Mouse (Mus musculus): ENCODE results near the gene Angptl2. TPM values are rescaled to one million over a fixed set of nuclear protein-coding genes. Genes with fewer than 3 reads are reported as not detected.
"Not testable (repeated sequence)": the region's sequence is repeated elsewhere in the genome, so short reads cannot be mapped to it uniquely, and the experiment has no call there.

Angptl2 gene
- polyA plus RNA-seq, 1 experiment from 2014 or later: 12.0 TPM

DNA sequence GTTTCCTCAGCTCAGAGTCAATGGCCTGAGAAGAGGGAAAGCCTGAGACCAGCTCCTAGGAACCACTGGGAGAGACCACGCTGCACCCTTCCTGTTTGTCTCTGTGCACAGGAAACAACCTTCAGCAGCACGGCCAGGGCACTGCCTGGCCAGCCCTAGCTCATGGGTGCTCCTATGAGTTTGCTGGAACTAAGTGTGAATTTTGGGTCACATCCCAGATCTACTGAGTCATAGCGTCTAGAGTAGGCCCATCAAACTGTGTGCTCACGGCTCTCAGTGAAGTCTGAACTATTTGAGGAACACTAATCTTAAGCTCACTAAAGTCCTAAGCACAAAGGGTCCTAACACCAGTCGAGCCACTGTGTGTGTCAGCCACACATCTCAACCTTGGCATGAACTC, 10.9 kb upstream of the Angptl2 start:
- Histone ChIP-seq H3K4me1 (peaks cover 49% of the 10 kb centered on the region), H3K9ac (replicated peaks) (no peak overlapping the region), H3K4me2 (no peak overlapping the region), H3K27me3 (replicated peaks) (no peaks in the 10 kb centered on the region), H3K9me3 (replicated peaks) (no peaks in the 10 kb centered on the region), H3K36me3 (no peaks in the 10 kb centered on the region), H3K4me3 (replicated peaks) (no peak overlapping the region), H3K27ac (replicated peaks) (peak overlapping the region; percentile 14; the same call in 1 of the 2 replicates)
- no peak for ATAC-seq (ENCODE audit: low FRiP score)
- WGBS: 84% methylated on average over 5 of the region's 5 CpGs

DNA sequence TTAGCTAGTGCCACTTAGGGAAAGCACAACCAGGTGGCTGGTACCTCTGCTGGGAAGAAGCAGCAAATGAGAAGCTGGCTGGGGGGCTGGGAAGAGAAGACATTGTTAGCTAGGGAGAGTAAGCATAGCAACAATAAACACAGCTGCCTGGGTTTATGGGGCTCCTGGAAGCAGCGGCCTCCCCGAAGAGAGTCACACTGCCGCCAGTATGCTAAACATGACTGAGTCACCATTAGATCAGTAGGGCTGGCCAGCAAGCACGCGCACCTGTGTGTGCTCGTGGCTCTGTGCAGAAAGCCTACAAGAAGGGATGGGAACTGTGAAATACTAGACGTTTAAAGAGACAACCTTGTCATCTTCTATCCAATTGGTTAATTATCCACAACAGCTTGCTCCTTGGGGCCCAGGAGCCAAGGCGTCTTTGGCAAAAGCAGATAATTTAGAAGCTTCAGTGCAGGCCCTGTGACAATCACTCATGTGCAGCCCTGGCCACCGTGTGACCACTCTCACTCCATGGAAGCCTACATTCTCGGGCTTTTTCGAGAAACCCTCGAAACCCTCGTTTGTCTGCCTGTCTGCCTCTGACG, 9.8 kb upstream of the Angptl2 start:
- ATAC-seq (ENCODE audit: low FRiP score): peak; percentile 55; the same call in 1 of the 2 replicates

DNA sequence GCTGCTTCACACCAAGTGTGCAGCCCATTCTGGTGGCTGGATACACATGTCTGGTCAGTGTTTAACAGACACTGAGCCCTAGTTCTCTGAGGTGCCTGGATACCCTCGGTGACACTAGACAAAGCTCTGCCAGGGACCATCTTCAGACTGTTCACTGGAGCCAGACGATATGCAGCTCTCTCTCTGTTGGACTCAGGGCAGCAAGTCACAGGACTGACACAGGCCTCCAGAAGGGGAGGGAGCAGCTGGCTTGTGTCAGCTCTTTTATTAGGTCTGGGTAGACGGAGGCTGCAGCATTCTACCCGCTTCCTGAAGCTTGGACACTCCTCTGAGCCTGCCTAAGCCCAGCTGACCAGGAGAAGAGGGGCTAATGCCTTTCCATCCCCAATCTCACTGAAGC, 8.8 kb upstream of the Angptl2 start:
- H3K4me3 ChIP-seq (replicated peaks): no peak overlapping the region
- 14% methylated on average over 4 of the region's 4 CpGs for WGBS
- no peaks in the 10 kb centered on the region for H3K9me3 ChIP-seq (replicated peaks)
- no peak overlapping the region for H3K9ac ChIP-seq (replicated peaks)
- H3K4me1 ChIP-seq: peaks cover 43% of the 10 kb centered on the region
- no peak overlapping the region for H3K4me2 ChIP-seq
- peak overlapping the region; percentile 66; the same call in 1 of the 2 replicates for H3K27ac ChIP-seq (replicated peaks)
- H3K27me3 ChIP-seq (replicated peaks): no peaks in the 10 kb centered on the region
- H3K36me3 ChIP-seq: no peaks in the 10 kb centered on the region
- ATAC-seq (ENCODE audit: low FRiP score): no peak

More for the DNA sequence above, 9.8 kb upstream of the Angptl2 start:
- Histone ChIP-seq H3K9me3 (replicated peaks) (no peaks in the 10 kb centered on the region), H3K4me1 (peaks cover 46% of the 10 kb centered on the region), H3K27ac (replicated peaks) (peak overlapping the region; percentile 66), H3K36me3 (no peaks in the 10 kb centered on the region), H3K4me3 (replicated peaks) (no peak overlapping the region), H3K9ac (replicated peaks) (no peak overlapping the region), H3K27me3 (replicated peaks) (no peaks in the 10 kb centered on the region), H3K4me2 (0 out of 2 replicates have a peak overlapping the region, but pooled peaks have one; percentile 1)
- 28% methylated on average over 14 of the region's 14 CpGs for WGBS

DNA sequence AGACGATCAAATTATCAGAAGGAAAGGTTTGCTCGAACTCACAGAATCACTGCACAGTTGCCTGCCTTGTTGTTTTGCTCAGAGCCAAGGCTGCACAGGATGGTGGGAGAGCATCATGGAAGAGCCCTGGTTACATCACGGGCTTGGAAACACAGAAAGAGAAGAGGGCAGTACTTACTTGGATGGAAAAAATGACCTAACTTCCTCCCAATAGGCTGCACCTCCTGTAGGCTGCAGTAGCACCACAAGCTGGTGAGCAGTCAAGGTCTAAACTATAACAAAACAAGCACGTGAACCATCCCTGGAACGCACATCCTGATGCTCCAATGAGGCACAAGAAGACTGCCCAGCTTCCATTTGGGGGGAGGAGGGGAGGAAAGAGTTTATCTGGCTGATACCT, 7.7 kb upstream of the Angptl2 start:
- 87% methylated on average over 5 of the region's 5 CpGs for WGBS
- peaks cover 39% of the 10 kb centered on the region for H3K4me1 ChIP-seq
- H3K9ac ChIP-seq (replicated peaks): no peak overlapping the region
- no peak overlapping the region for H3K4me3 ChIP-seq (replicated peaks)
- H3K9me3 ChIP-seq (replicated peaks): no peaks in the 10 kb centered on the region
- no peaks in the 10 kb centered on the region for H3K36me3 ChIP-seq
- no peak for ATAC-seq (ENCODE audit: low FRiP score)
- H3K27ac ChIP-seq (replicated peaks): no peak overlapping the region
- H3K27me3 ChIP-seq (replicated peaks): no peaks in the 10 kb centered on the region
- H3K4me2 ChIP-seq: no peak overlapping the region

DNA sequence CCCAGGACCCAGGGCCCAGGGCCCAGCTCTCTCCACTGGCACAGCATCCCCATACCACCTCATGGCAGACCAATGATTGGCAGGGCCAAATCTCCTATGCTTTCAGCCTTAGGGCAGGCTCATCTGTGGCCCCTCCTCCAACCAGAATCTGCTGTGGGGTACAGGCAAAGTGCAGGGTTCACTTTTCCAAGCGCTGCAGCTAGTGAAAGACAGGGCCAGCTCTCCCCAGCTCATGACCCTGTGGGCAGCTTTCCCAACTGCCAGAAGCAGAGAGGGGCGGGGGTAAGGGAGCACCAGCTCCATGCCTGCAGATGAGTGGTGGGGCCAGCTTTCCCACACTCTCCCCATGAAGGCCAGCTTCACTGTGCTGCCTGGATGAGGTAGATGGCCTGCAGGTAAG, 5.0 kb upstream of the Angptl2 start:
- Histone ChIP-seq H3K36me3 (no peaks in the 10 kb centered on the region), H3K9me3 (replicated peaks) (no peaks in the 10 kb centered on the region), H3K27ac (replicated peaks) (no peak overlapping the region), H3K27me3 (replicated peaks) (no peaks in the 10 kb centered on the region), H3K4me2 (no peak overlapping the region), H3K4me1 (peaks cover 27% of the 10 kb centered on the region), H3K9ac (replicated peaks) (no peak overlapping the region), H3K4me3 (replicated peaks) (no peak overlapping the region)
- WGBS: 84% methylated on average over 2 of the region's 2 CpGs
- no peak for ATAC-seq (ENCODE audit: low FRiP score)

DNA sequence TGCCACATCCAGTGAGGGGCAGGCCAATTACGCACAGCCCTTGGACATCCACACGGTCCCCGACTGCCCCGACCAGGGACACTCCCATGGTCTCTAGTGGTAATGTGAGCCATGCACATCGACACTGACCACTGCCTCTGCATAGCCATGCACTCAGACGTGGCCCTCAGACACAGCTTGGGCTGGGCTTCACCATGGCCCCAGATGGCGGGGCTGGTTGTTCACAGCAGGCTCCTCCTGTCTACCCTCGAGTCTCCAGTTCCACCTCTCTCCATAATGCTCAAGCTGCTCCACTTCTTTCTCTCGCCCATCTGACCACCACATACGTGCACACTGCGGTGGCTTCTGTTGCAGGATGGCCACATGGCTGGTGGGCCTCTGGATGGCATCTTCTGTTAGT, 4.6 kb upstream of the Angptl2 start:
- not testable (repeated sequence) for H3K4me3 ChIP-seq (replicated peaks); H3K27ac ChIP-seq (replicated peaks); H3K4me2 ChIP-seq; ATAC-seq (ENCODE audit: low FRiP score); H3K9ac ChIP-seq (replicated peaks); H3K9me3 ChIP-seq (replicated peaks); H3K27me3 ChIP-seq (replicated peaks); H3K36me3 ChIP-seq
- WGBS: 85% methylated on average over 11 of the region's 11 CpGs
- peaks cover 27% of the 10 kb centered on the region for H3K4me1 ChIP-seq

DNA sequence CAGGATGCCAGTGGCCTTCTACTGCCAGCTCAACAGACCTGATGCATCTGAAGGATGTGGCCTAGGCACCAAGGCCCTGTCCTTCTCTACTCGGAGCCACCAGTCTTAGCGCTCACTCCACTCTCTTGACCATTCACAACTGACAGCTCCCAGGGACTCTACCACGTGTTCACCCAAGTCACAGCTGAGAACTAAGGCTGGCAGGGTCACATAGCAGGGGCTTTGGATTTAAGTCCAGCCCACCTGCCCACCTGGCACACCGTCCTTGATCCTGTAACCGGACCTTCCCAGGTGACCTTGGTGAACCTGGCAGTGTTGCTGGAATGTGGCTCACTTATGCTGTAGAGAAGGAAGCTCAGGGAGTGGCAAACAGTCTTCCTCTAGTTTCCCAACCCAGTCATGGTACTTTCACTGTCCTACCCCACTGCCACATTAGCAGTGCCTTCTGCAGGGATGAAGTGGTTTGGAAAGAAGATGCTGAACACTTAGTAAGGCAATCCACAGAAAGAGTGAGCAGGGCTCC, 631 bp upstream of the Angptl2 start:
- no peak for ATAC-seq (ENCODE audit: low FRiP score)
- no peaks in the 10 kb centered on the region for H3K9me3 ChIP-seq (replicated peaks)
- H3K27me3 ChIP-seq (replicated peaks): no peaks in the 10 kb centered on the region
- H3K36me3 ChIP-seq: no peaks in the 10 kb centered on the region
- 82% methylated on average over 5 of the region's 5 CpGs for WGBS
- peak overlapping the region; percentile 29; the same call in 1 of the 2 replicates for H3K9ac ChIP-seq (replicated peaks)
- peaks cover 41% of the 10 kb centered on the region for H3K4me1 ChIP-seq
- H3K4me2 ChIP-seq: peak overlapping the region; percentile 56
- peak overlapping the region; percentile 76 for H3K27ac ChIP-seq (replicated peaks)
- H3K4me3 ChIP-seq (replicated peaks): peak overlapping the region; percentile 37; the same call in 1 of the 2 replicates

DNA sequence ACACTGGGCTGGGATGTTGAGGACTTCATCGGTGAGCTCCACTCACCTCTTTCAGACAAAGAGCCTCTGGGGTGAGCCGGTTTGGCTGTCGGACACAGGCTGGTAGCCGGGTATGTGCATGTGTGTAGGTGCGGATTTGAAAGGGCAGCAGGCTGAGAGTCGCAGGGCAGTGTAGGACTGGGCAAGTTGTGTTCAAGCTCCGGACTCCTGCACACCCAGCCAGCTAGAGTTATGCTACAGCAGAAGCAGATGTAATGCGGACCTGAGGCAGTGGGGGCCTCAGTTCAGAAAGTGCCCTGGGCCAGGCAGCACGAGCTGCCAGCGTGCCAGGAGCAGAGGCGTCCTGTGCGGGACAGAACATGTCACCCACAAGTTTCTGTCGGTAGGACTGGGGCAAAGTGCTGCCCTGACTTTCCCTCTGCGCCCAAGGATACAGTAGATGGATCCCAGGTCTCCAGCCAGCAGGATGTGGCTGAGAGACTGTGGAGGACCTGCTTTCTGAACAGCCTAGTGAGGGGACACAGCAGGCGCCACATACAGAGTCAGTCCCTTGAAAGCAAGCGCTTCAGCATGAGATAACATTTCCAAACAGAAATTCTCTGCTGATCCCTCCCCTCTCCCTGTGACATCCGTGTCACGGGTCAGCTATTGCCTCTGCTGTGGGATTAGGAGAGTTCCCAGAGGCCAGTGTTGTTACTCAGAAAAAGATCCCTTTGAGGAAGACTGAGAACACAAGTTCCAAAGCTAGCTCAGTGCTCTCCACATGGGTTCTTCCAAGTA, 966 bp downstream of the Angptl2 start:
- H3K4me2 ChIP-seq: peak overlapping the region; percentile 56
- ATAC-seq (ENCODE audit: low FRiP score): no peak
- peaks cover 46% of the 10 kb centered on the region for H3K4me1 ChIP-seq
- H3K27ac ChIP-seq (replicated peaks): peak overlapping the region; percentile 76; the same call in 1 of the 2 replicates
- H3K9ac ChIP-seq (replicated peaks): peak overlapping the region; percentile 29
- no peaks in the 10 kb centered on the region for H3K27me3 ChIP-seq (replicated peaks)
- H3K9me3 ChIP-seq (replicated peaks): no peaks in the 10 kb centered on the region
- WGBS: 18% methylated on average over 18 of the region's 18 CpGs
- H3K36me3 ChIP-seq: no peaks in the 10 kb centered on the region
- peak overlapping the region; percentile 37 for H3K4me3 ChIP-seq (replicated peaks)

DNA sequence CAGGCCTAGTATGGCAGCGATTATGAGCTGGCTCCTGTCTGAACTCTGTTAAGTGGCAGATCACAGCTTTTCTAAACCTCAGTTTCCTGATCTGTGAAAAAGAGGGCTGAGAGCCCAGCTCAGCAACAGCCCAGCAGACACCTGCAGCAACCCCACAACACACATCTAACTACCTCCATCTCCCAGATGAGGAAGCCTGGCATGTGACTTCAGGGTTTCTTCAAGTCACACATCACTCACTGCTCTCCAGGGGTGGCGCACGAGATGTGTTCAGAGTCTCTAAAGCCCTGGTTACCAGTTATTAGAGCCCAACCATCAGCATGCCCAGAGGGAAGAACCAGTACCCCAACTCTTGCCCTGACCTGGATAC, 1.5 kb downstream of the Angptl2 start:
- H3K9ac ChIP-seq (replicated peaks): peak overlapping the region; percentile 29; the same call in 1 of the 2 replicates
- no peaks in the 10 kb centered on the region for H3K36me3 ChIP-seq
- no peak for ATAC-seq (ENCODE audit: low FRiP score)
- 54% methylated on average over 3 of the region's 3 CpGs for WGBS
- peaks cover 46% of the 10 kb centered on the region for H3K4me1 ChIP-seq
- no peak overlapping the region for H3K4me3 ChIP-seq (replicated peaks)
- no peaks in the 10 kb centered on the region for H3K9me3 ChIP-seq (replicated peaks)
- peak overlapping the region; percentile 56 for H3K4me2 ChIP-seq
- no peaks in the 10 kb centered on the region for H3K27me3 ChIP-seq (replicated peaks)
- no peak overlapping the region for H3K27ac ChIP-seq (replicated peaks)

DNA sequence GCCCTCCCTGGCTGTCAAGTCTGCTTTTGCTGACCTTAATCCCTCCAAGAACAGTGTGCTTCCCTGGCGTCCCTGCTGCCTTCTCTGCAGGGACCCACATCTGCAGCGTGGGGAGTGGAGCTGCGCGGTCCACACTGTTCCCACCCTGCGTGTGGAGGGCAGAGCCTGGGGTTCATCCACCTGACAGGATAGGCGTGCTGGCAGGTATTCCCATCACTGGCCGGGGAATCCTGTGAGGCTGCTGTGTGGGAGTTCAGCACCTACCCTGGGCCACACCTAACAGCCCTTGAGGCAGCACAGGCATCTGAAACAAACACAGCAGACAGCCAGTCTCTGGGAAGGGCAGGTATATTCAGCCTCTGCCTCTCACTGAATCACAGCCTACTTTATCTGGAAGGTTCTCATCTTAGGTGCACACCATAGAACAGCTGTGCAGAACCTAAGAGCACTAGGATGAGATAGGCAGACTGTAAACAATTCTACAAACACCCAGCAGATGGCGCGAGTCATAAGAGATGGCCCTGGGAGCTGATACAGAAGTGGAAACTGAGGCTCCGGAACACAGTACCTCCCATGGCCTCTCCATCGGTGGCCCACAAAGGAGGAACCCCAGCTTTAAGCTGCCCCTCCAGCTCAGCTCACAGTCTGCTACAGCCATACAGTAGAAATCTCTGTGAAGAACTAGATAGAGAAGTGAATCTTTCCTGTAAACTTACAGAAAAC, 3.2 kb downstream of the Angptl2 start:
- H3K4me2 ChIP-seq: no peak overlapping the region
- no peak overlapping the region for H3K4me3 ChIP-seq (replicated peaks)
- no peaks in the 10 kb centered on the region for H3K36me3 ChIP-seq
- no peak for ATAC-seq (ENCODE audit: low FRiP score)
- no peak overlapping the region for H3K27ac ChIP-seq (replicated peaks)
- no peak overlapping the region; the same call in 1 of the 2 replicates for H3K9ac ChIP-seq (replicated peaks)
- no peaks in the 10 kb centered on the region for H3K27me3 ChIP-seq (replicated peaks)
- 71% methylated on average over 11 of the region's 11 CpGs for WGBS
- peaks cover 51% of the 10 kb centered on the region for H3K4me1 ChIP-seq
- no peaks in the 10 kb centered on the region for H3K9me3 ChIP-seq (replicated peaks)

DNA sequence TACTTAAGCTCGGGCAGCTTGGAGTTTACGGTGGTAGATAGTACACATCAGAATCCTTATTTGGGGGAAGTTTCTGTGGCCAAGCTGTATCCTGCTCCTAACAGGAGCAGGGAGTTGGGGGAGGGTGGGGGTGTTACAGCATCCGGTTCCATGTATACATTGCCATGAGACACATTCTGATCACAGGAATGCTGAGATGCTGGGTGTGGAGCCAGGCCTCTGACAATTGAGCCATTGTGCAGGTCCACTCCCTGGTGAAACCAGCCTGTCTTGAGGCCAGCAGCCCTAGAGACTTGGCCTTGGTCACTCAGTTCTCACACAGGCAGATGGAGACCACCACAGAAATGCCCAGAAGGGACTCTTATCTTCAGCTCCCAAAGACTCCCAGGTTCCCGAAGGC, 3.8 kb downstream of the Angptl2 start:
- Histone ChIP-seq H3K4me1 (peaks cover 50% of the 10 kb centered on the region), H3K9me3 (replicated peaks) (no peaks in the 10 kb centered on the region), H3K27me3 (replicated peaks) (no peaks in the 10 kb centered on the region), H3K4me3 (replicated peaks) (no peak overlapping the region), H3K36me3 (no peaks in the 10 kb centered on the region), H3K27ac (replicated peaks) (peak overlapping the region; percentile 38; the same call in 1 of the 2 replicates), H3K4me2 (no peak overlapping the region), H3K9ac (replicated peaks) (no peak overlapping the region)
- WGBS: 85% methylated on average over 4 of the region's 4 CpGs
- ATAC-seq (ENCODE audit: low FRiP score): no peak
